Mouse (Mus musculus): ENCODE results near the gene Zfyve28. TPM values are rescaled to one million over a fixed set of nuclear protein-coding genes. Genes with fewer than 3 reads are reported as not detected.

The Zfyve28 gene
- polyA plus RNA-seq, 1 experiment = 0.08 TPM

DNA sequence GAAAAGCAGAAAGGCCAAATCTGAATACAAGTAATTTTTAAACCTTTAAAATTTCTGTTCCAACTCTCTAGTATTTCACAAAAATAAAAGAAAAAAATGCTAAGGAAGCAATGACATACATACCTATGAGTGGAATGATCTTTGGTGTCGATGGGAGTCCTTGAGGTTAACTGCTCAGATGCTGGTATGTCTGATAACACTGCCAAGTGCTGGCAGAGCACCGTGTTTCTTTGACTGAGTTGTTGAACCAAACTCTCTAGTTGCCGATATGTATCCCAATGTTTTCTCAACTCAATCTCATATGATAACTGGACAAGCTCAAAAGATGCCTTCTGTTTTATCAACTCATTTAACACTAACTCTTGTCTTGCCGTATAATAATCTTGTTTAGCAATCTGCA, 122.5 kb downstream of the Zfyve28 start:
- Histone ChIP-seq H3K36me3 (ENCODE audit: control insufficient read depth, insufficient read depth) (peaks cover 4% of the 10 kb centered on the region), H3K4me3 (no peak overlapping the region), H3K79me2 (ENCODE audit: control insufficient read depth, insufficient read depth) (peaks cover 45% of the 10 kb centered on the region), H3K4me2 (ENCODE audit: low read depth) (no peak overlapping the region), H3K27me3 (ENCODE audit: control insufficient read depth, insufficient read depth, insufficient read length) (no peaks in the 10 kb centered on the region), H3ac (ENCODE audit: control insufficient read depth, insufficient read length) (no peak overlapping the region)
- TF ChIP-seq MAX (IDR thresholded peaks at IDR 0.05; ENCODE audit: low read depth) = no peak
- TF ChIP-seq MYOG (IDR thresholded peaks at IDR 0.05; ENCODE audit: control insufficient read depth in 1 of 3, insufficient read depth in 1 of 3, insufficient read length in 2 of 3, low read depth in 2 of 3) = no peak
- no peak for TF ChIP-seq E2F4 (IDR thresholded peaks at IDR 0.05; ENCODE audit: insufficient read depth)
- no peak for TF ChIP-seq REST (IDR thresholded peaks at IDR 0.05; ENCODE audit: insufficient read depth, insufficient read length)
- no peak for TF ChIP-seq POLR2AphosphoS2 (IDR thresholded peaks at IDR 0.05; ENCODE audit: insufficient read length, low read depth)
- TF ChIP-seq SRF (IDR thresholded peaks at IDR 0.05; ENCODE audit: control insufficient read depth, insufficient read length, low read depth) = no peak
- TF ChIP-seq CEBPB (IDR thresholded peaks at IDR 0.05; ENCODE audit: insufficient read depth, poor library complexity, severe bottlenecking) = no peak

- no peak overlapping the region for H3K4me3 ChIP-seq
- H3K27me3 ChIP-seq (ENCODE audit: control insufficient read depth, insufficient read depth, insufficient read length) = no peaks in the 10 kb centered on the region
- no peak overlapping the region for H3ac ChIP-seq (ENCODE audit: control insufficient read depth, insufficient read length)
- no peak for TF ChIP-seq MYOG (IDR thresholded peaks at IDR 0.05; ENCODE audit: control insufficient read depth in 1 of 3, insufficient read depth in 1 of 3, insufficient read length in 2 of 3, low read depth in 2 of 3)
- TF ChIP-seq MAX (IDR thresholded peaks at IDR 0.05; ENCODE audit: low read depth) = no peak
- TF ChIP-seq POLR2A (IDR thresholded peaks at IDR 0.05; ENCODE audit: insufficient read length, low read depth) = no peak
- TF ChIP-seq MYOD1 (IDR thresholded peaks at IDR 0.05; ENCODE audit: control insufficient read depth in 1 of 3, insufficient read length in 2 of 3, low read depth in 2 of 3) = no peak
- H3K79me2 ChIP-seq (ENCODE audit: control insufficient read depth, insufficient read depth) = no peaks in the 10 kb centered on the region
- H3K4me2 ChIP-seq (ENCODE audit: low read depth) = no peak overlapping the region
- peaks cover 6% of the 10 kb centered on the region for H3K36me3 ChIP-seq (ENCODE audit: control insufficient read depth, insufficient read depth)
These were observed 139.8 kb downstream of the Zfyve28 start for GRCm38 (mm10) chr5:34148476-34148875.

DNA sequence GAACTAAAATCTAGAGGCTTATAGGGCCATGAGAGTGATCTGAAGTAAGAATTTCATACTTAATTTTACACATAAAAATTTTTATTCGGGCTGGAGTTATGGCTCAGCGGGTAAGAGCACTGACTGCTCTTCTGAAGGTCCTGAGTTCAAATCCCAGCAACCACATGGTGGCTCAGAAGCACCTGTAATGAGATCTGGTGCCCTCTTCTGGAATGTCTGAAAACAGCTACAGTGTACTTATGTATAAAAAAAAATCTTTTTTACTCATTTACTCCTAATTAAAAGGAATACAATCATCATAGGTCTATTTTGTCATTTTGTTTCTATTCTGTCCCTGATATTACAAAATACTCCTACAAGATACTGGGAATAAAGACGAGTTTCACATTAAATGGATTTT, 140.7 kb downstream of the Zfyve28 start:
- Histone ChIP-seq H3K79me2 (ENCODE audit: control insufficient read depth, insufficient read depth) (no peaks in the 10 kb centered on the region), H3K27me3 (ENCODE audit: control insufficient read depth, insufficient read depth, insufficient read length) (no peaks in the 10 kb centered on the region), H3K4me2 (ENCODE audit: low read depth) (no peak overlapping the region), H3K4me3 (no peak overlapping the region), H3ac (ENCODE audit: control insufficient read depth, insufficient read length) (no peak overlapping the region), H3K36me3 (ENCODE audit: control insufficient read depth, insufficient read depth) (no peaks in the 10 kb centered on the region)
- no peak for TF ChIP-seq REST (IDR thresholded peaks at IDR 0.05; ENCODE audit: insufficient read depth, insufficient read length)
- no peak for TF ChIP-seq CEBPB (IDR thresholded peaks at IDR 0.05; ENCODE audit: insufficient read depth, poor library complexity, severe bottlenecking)
- TF ChIP-seq SRF (IDR thresholded peaks at IDR 0.05; ENCODE audit: control insufficient read depth, insufficient read length, low read depth) = no peak
- TF ChIP-seq POLR2AphosphoS2 (IDR thresholded peaks at IDR 0.05; ENCODE audit: insufficient read length, low read depth) = no peak

Other genes starting within 250 kb of the Zfyve28 start
- gene Poln, start 119.0 kb downstream of the Zfyve28 start, polyA plus RNA-seq (2012; fragmentation: generic; extraction: Trizol) = 0.04 TPM
- 3.0 TPM for gene Haus3, start 118.9 kb downstream of the Zfyve28 start, polyA plus RNA-seq (2012; fragmentation: generic; extraction: Trizol)
- 26.4 TPM for gene Mxd4, start 100.7 kb downstream of the Zfyve28 start, polyA plus RNA-seq (2012; fragmentation: generic; extraction: Trizol)
- gene Cfap99, start 151 bp upstream of the Zfyve28 start, polyA plus RNA-seq (2012; fragmentation: generic; extraction: Trizol) = 0.02 TPM
- 78.2 TPM for gene Rnf4, start 47.8 kb upstream of the Zfyve28 start, polyA plus RNA-seq (2012; fragmentation: generic; extraction: Trizol)
- 12.7 TPM for gene Fam193a, start 81.5 kb upstream of the Zfyve28 start, polyA plus RNA-seq (2012; fragmentation: generic; extraction: Trizol)
- gene Tnip2, start 225.5 kb upstream of the Zfyve28 start, polyA plus RNA-seq (2012; fragmentation: generic; extraction: Trizol) = 10.6 TPM
- 14.3 TPM for gene Sh3bp2, start 237.4 kb upstream of the Zfyve28 start, polyA plus RNA-seq (2012; fragmentation: generic; extraction: Trizol)

Measured in myocyte (in vitro differentiated cells).